Mouse (Mus musculus) lung, embryonic 16.5 days (tissue): ENCODE data around the gene Dchs1. TPM values are rescaled to one million over a fixed set of nuclear protein-coding genes. Genes with fewer than 3 reads are reported as not detected.

Experiments
- ATAC-seq: fragments of 200-750 bp; cut with Nextera tagmentation; 2 replicates; pipeline ENCODE4 v1.8.0; 2017; ENCODE audit warnings: low read depth, mild to moderate bottlenecking, moderate library complexity
- H3K27ac ChIP-seq: fragments of 300-500 bp; sonication (generic); 2 replicates; pipeline ENCODE4 v1.5.1; 2014; ENCODE audit warnings: mild to moderate bottlenecking, control low read depth, low read length
- H3K27me3 ChIP-seq: fragments of 300-500 bp; sonication (generic); 2 replicates; pipeline ENCODE4 v1.6.1; 2014; ENCODE audit warnings: low read depth, low read length, mixed read lengths; ENCODE audit not compliant: control insufficient read depth, insufficient read depth
- H3K36me3 ChIP-seq: fragments of 300-500 bp; sonication (generic); 2 replicates; pipeline ENCODE4 v1.6.1; 2014; ENCODE audit warnings: low read length; ENCODE audit not compliant: control insufficient read depth, insufficient read depth
- H3K4me1 ChIP-seq: fragments of 300-500 bp; sonication (generic); replicated peaks from 2 replicates; pipeline ENCODE4 v1.6.1; 2014; ENCODE audit warnings: low read length, mixed read lengths; ENCODE audit not compliant: control insufficient read depth, insufficient read depth
- H3K4me2 ChIP-seq: fragments of 300-500 bp; sonication (generic); 2 replicates; pipeline ENCODE4 v1.6.1; 2014; ENCODE audit warnings: low read depth, low read length, control low read depth
- H3K4me3 ChIP-seq: fragments of 300-500 bp; sonication (generic); 2 replicates; pipeline ENCODE4 v1.5.1; 2014; ENCODE audit warnings: mild to moderate bottlenecking, low read length, control low read depth
- H3K9ac ChIP-seq: fragments of 300-500 bp; sonication (generic); 2 replicates; pipeline ENCODE4 v1.6.1; 2014; ENCODE audit warnings: low read length, control low read depth
- H3K9me3 ChIP-seq: fragments of 300-500 bp; sonication (generic); 2 replicates; pipeline ENCODE4 v1.6.1; 2016; ENCODE audit warnings: low read length; ENCODE audit not compliant: control insufficient read depth
- WGBS: fragments of 180-500 bp; shearing (Covaris S2); extraction: QIAGEN DNeasy Blood & Tissue Kit; methylation state at CpG from one replicate; pipeline ENCODE4 v1.1.7; 2014; 5-methylcytosine and 5-hydroxymethylcytosine counted together
- polyA plus RNA-seq: library from polyadenylated mRNA; unstranded; fragments of >200 nt; fragmentation: Nextera tagmentation; extraction: Ambion mirVana; gene quantifications from 2 replicates; pipeline ENCODE4 v1.2.1, GENCODE M21; 2015

Dchs1 gene
- polyA plus RNA-seq, 1 experiment from 2014 or later, result 7.1 TPM

- WGBS, result 85% methylated on average over 1 of the region's 1 CpGs
Observed at GRCm38 (mm10) chr7:105791147-105791546, 3.7 kb upstream of the Dchs1 start.

GRCm38 (mm10) chr7:105786506-105787284, 759 bp downstream of the Dchs1 start:
- Histone ChIP-seq H3K9ac (peak overlapping the region; percentile 88), H3K27ac (peak overlapping the region; percentile 82), H3K4me1 (peaks cover 24% of the 10 kb centered on the region), H3K4me3 (peak overlapping the region; percentile 77), H3K9me3 (no peaks in the 10 kb centered on the region), H3K36me3 (peaks cover 1% of the 10 kb centered on the region; the same call in 1 of the 2 replicates), H3K27me3 (no peaks in the 10 kb centered on the region; the same call in 1 of the 2 replicates), H3K4me2 (peak overlapping the region; percentile 72)
- WGBS, result 3% methylated on average over 20 of the region's 20 CpGs
- peak; percentile 65 for ATAC-seq

More at GRCm38 (mm10) chr7:105791147-105791546, 3.7 kb upstream of the Dchs1 start:
- Histone ChIP-seq H3K9me3 (no peaks in the 10 kb centered on the region), H3K9ac (no peak overlapping the region), H3K4me2 (no peak overlapping the region), H3K4me3 (no peak overlapping the region), H3K4me1 (peaks cover 12% of the 10 kb centered on the region), H3K27ac (no peak overlapping the region), H3K27me3 (no peaks in the 10 kb centered on the region; the same call in 1 of the 2 replicates), H3K36me3 (no peaks in the 10 kb centered on the region)
- no peak for ATAC-seq

GRCm38 (mm10) chr7:105784556-105784955, 2.9 kb downstream of the Dchs1 start:
- Histone ChIP-seq H3K27ac (no peak overlapping the region), H3K36me3 (peaks cover 8% of the 10 kb centered on the region; the same call in 1 of the 2 replicates), H3K27me3 (no peaks in the 10 kb centered on the region; the same call in 1 of the 2 replicates), H3K4me1 (peaks cover 24% of the 10 kb centered on the region), H3K9ac (no peak overlapping the region), H3K9me3 (no peaks in the 10 kb centered on the region), H3K4me2 (no peak overlapping the region), H3K4me3 (no peak overlapping the region)
- WGBS, result 32% methylated on average over 4 of the region's 4 CpGs
- ATAC-seq, result no peak

DNA sequence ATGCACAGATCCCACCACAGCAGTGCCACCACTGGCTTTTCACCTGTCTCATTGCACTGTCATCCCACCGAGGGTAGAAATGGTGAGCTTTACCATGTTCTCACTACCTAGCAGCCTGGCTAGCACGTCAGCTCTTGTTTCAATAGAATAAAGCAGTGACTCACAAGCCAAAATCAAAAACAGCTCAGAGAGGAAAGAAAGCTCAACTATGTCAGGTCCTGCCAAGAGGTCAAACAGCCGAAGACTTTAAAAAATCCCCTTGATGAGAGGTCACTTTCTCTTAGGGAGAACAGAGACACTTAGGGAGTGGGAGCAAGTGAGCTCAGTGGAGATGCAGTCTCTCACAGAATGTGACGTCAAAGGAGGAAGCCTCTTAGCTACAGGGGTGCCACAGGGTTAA, 3.6 kb downstream of the Dchs1 start:
- Histone ChIP-seq H3K27ac (no peak overlapping the region), H3K9me3 (no peaks in the 10 kb centered on the region), H3K9ac (no peak overlapping the region), H3K4me2 (no peak overlapping the region), H3K36me3 (peaks cover 8% of the 10 kb centered on the region; the same call in 1 of the 2 replicates), H3K4me3 (no peak overlapping the region), H3K4me1 (peaks cover 30% of the 10 kb centered on the region), H3K27me3 (no peaks in the 10 kb centered on the region; the same call in 1 of the 2 replicates)
- WGBS, result 57% methylated on average over 4 of the region's 4 CpGs
- ATAC-seq, result no peak

GRCm38 (mm10) chr7:105778553-105779265, 8.7 kb downstream of the Dchs1 start:
- Histone ChIP-seq H3K4me3 (peak overlapping the region; percentile 12; the same call in 1 of the 2 replicates), H3K4me2 (peak overlapping the region; percentile 45), H3K4me1 (peaks cover 33% of the 10 kb centered on the region), H3K9ac (peak overlapping the region; percentile 57), H3K27ac (peak overlapping the region; percentile 94), H3K9me3 (no peaks in the 10 kb centered on the region), H3K27me3 (no peaks in the 10 kb centered on the region), H3K36me3 (peaks cover 8% of the 10 kb centered on the region; the same call in 1 of the 2 replicates)
- ATAC-seq, result peak; percentile 90
- WGBS, result 24% methylated on average over 4 of the region's 4 CpGs

GRCm38 (mm10) chr7:105777797-105778552, 9.5 kb downstream of the Dchs1 start:
- H3K4me2 ChIP-seq, result peak overlapping the region; percentile 45
- H3K4me3 ChIP-seq, result peak overlapping the region; percentile 7
- no peaks in the 10 kb centered on the region for H3K9me3 ChIP-seq
- 20% methylated on average over 13 of the region's 13 CpGs for WGBS
- peaks cover 38% of the 10 kb centered on the region for H3K4me1 ChIP-seq
- no peaks in the 10 kb centered on the region for H3K27me3 ChIP-seq
- H3K9ac ChIP-seq, result peak overlapping the region; percentile 57
- ATAC-seq, result peak; percentile 82
- H3K27ac ChIP-seq, result peak overlapping the region; percentile 94
- peaks cover 8% of the 10 kb centered on the region; the same call in 1 of the 2 replicates for H3K36me3 ChIP-seq

- ATAC-seq, result no peak
- Histone ChIP-seq H3K9ac (no peak overlapping the region; the same call in 1 of the 2 replicates), H3K27me3 (no peaks in the 10 kb centered on the region), H3K4me1 (peaks cover 40% of the 10 kb centered on the region), H3K27ac (peak overlapping the region; percentile 94), H3K4me3 (no peak overlapping the region), H3K36me3 (peaks cover 14% of the 10 kb centered on the region; the same call in 1 of the 2 replicates), H3K9me3 (no peaks in the 10 kb centered on the region), H3K4me2 (peak overlapping the region; percentile 45)
- WGBS, result 86% methylated on average over 1 of the region's 1 CpGs
Observed at GRCm38 (mm10) chr7:105777316-105777715, 10.1 kb downstream of the Dchs1 start.

GRCm38 (mm10) chr7:105776026-105776425, 11.4 kb downstream of the Dchs1 start:
- Histone ChIP-seq H3K27me3 (no peaks in the 10 kb centered on the region), H3K9me3 (no peaks in the 10 kb centered on the region), H3K4me3 (no peak overlapping the region), H3K4me1 (peaks cover 40% of the 10 kb centered on the region), H3K36me3 (peaks cover 22% of the 10 kb centered on the region), H3K27ac (no peak overlapping the region), H3K9ac (no peak overlapping the region), H3K4me2 (no peak overlapping the region)
- no peak for ATAC-seq
- 92% methylated on average over 2 of the region's 2 CpGs for WGBS
